Mouse (Mus musculus) thymus, postnatal 0 days (tissue): ENCODE results near the gene Il17rd. TPM values are rescaled to one million over a fixed set of nuclear protein-coding genes. Genes with fewer than 3 reads are reported as not detected.

ENCODE experiments used
- DNase-seq: peaks from one replicate; pipeline ENCODE4 v3.0.0-alpha.2; 2015; ENCODE audit warnings: low spot score
- polyA plus RNA-seq: library from polyadenylated mRNA; unstranded; fragments of >200 nt; fragmentation: Nextera tagmentation; extraction: Ambion mirVana; gene quantifications from 2 replicates; pipeline ENCODE4 v1.2.1, GENCODE M21; 2015

Il17rd gene
- polyA plus RNA-seq, 1 experiment from 2014 or later, result 0.20 TPM

GRCm38 (mm10) chr14:27141486-27141885 is 102.7 kb downstream of the Il17rd start:
- no peak for DNase-seq

- no peak for DNase-seq
Observed at GRCm38 (mm10) chr14:27142680-27143079, 103.9 kb downstream of the Il17rd start.

GRCm38 (mm10) chr14:27145171-27146045 is 106.7 kb downstream of the Il17rd start:
- no peak for DNase-seq

GRCm38 (mm10) chr14:27147726-27148125 is 109.0 kb downstream of the Il17rd start:
- no peak for DNase-seq

GRCm38 (mm10) chr14:27149401-27149800 is 110.7 kb downstream of the Il17rd start:
- no peak for DNase-seq

- DNase-seq, result no peak
Observed at GRCm38 (mm10) chr14:27150011-27150640, 111.4 kb downstream of the Il17rd start.

- no peak for DNase-seq
Observed at GRCm38 (mm10) chr14:27151432-27151831, 112.7 kb downstream of the Il17rd start.

- DNase-seq, result no peak
Observed at GRCm38 (mm10) chr14:27155088-27155487, 116.3 kb downstream of the Il17rd start.

- DNase-seq, result no peak
Observed at GRCm38 (mm10) chr14:27156032-27156431, 117.3 kb downstream of the Il17rd start.

Other genes starting within 250 kb of the Il17rd start
- 0.08 TPM in 1 of 2 replicates, not detected in the other for gene Asb14, start 144.4 kb upstream of the Il17rd start, polyA plus RNA-seq
- gene Appl1, start 67.7 kb upstream of the Il17rd start, polyA plus RNA-seq, result 57.8 and 62.2 TPM in 2 replicates
- gene Hesx1, start 44.5 kb upstream of the Il17rd start, polyA plus RNA-seq, result 1.4 and 2.1 TPM in 2 replicates
- 24.1 and 24.2 TPM in 2 replicates for gene Arhgef3, start 76.0 kb downstream of the Il17rd start, polyA plus RNA-seq